Mouse (Mus musculus) brain, embryonic 18.5 days (tissue): Measurements from ENCODE around the gene Meaf6.

Experiments
- DNase-seq: peaks from one replicate; pipeline ENCODE4 v3.0.0-alpha.2; 2012; ENCODE audit warnings: low read depth, low spot score

Meaf6 gene

DNA sequence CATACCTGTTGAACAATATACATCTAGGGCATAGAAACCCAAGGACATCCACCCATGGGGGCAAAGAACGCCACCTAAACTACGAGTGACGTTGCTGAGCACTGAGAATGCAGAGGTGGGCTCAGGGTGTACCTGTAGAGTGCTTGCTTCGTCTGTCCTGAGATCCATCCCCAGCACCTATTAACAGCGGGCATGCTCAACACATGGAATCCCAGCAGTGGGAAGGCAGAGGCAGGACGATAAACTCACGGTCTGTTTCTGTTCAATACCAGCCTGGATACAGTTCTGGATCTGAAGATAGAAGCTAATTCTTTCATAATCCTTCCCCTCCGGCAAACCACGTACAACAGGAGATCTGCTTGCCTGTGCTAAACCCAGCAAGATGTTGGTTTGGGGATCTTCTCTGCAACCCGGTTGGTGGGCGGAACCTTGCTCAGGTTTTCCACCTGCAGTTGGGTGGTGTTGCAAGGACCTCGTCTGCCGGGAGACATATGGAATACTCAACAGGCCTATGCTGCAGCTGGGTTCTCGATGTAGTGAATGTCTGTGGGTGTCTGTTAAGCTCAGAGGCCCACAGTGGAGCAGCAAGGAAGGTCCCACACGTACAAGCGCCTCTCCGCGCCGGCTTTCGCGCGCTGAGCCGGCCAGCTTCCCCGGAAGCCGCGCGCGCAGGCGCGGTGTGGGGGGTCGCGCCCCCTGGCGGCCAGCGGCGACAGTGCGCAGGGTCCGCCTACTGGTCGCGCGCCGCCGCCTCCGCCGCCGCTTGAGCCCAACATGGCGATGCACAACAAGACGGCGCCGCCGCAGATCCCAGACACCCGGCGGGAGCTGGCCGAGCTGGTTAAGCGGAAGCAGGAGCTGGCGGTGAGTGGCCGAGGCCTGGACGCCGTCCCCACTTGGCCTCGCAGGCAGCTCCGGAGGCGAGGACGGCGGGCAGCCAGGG, at the start of gene Meaf6:
Gene Meaf6 (plus strand): TSS at position 732 of the 943 bp plus-strand sequence.
- DNase-seq: no peak

DNA sequence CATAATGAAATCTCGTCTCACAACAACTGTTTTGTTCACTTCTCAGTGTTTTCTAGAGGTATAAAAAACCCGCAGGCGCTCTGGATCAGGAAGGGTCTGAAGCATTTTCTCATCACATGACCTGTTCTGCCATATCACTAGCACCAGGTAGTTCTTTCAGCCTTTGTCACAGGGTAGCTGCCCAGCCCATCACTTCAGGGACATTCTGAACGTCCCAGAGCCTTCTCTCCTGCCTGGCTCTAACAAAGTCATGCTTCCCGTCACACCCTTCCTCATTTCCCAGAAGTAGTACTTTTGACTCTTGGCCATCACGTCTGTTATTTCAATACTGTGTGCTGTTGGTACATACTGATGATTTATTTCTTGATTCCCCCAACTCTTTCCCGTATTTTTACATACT, 40.5 kb upstream of the Meaf6 start:
- no peak for DNase-seq

DNA sequence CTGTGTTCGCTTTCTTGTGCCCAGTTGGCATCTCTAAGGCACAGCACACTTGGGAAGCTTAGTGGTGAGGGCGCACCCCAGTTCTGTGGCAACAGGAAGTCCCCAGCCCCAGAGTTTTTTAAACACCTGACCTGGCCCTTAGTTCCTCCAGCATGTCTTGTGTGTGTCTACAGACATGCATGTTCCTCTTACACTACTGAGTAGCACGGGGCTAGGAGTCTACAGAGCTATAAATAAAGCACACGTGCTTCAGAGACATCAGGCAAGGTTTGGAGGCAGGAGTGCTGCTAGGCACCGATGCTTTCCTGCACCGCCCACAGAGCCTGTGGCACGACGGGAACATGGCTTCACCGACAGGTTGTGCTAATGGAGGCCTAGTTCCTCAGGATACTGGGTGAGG, 29.5 kb upstream of the Meaf6 start:
- DNase-seq: no peak

DNA sequence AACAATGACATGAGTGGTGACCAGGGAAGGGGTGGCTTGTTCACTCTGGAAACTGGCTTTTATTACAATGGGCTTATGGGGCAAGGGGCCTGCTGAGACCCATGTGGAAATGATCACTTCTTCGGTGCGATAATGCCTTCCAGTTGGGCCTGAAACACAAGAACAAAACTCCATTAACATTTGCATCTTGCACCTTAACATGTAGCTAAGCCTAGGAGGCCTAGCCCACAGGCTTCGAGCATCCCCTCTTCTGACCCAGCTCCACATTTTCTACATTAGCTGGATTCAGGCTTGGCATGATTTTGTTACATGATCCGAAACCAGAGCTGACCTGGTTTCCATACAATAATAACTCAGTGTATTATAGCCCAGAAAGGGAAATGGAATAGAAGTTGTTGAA, 28.5 kb upstream of the Meaf6 start:
- DNase-seq: no peak

DNA sequence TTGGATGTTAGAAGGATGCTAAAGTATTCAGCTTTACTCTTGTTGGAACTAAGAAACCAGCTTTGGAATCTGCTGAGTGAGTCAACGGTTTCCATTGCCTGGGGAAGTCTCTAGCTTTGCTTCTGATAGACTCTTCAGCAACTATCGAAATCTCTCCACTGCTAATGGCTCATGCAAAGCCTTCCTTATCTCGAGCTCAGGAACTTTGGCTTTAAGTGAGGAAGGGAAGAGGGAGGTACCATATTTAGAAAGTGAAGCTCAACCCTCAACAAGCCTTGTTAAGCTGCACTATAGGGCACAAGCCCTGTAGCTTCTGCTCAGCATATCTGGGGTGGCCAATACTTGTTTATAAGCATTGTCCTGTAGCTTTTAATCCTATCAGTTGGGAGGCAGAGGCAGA, 27.7 kb upstream of the Meaf6 start:
- DNase-seq: no peak

DNA sequence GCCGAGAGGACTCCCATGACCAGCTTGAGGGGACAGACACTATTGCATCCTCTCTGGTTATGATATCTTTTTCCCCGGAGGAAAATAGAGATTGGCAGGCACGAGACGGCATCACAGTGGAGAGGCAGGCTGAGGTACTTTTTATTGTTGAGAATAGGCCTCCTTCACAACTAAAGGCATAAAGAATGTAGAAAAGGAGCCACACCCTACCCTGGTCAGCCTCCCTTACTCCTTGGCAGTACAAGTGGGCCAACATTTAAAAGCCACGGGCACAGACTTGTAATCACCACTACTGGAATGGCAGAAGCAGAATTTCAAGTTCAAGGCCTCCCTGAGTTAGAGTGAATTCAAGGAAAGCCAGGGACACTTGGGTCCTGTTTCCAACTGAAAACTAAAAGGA, 26.9 kb upstream of the Meaf6 start:
- no peak for DNase-seq

DNA sequence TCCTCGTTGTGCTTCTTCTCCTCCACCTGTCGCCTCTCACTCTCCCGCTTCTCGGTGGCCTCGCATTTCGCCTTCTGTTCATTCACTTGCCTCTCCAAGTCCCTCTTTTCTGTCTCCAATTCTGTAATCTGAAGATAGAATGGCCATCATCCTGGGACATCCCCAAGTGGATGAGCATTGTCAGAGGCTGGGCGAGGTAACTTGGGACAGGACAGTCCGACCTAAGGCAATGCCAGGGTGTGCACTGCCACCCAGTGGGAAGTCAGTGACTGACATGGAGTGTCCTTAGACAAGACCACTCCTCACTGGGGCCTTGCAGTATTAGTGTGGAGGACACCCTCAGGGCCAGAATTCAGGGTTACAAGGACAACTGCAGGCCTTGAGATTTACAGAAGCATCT, 25.9 kb upstream of the Meaf6 start:
- DNase-seq: no peak

DNA sequence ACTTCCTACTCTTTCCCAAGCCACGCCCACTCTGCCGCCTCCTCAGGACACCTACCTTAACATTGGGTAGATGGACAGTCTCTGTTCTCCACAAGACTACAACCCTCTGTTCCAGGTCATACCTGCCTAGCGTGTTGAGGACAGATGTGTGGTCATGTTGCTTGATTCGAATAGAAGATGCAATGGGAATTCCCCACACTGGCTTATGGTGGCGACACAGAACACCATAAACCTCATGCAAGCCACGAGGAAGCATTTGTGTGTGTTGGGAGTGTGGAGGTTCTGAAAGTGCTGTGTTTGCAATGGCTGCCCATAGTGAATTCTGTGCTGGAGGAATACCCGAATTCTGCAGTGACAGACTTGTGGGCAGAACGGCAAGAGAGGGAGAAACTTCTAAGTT, 21.1 kb upstream of the Meaf6 start:
- DNase-seq: no peak

DNA sequence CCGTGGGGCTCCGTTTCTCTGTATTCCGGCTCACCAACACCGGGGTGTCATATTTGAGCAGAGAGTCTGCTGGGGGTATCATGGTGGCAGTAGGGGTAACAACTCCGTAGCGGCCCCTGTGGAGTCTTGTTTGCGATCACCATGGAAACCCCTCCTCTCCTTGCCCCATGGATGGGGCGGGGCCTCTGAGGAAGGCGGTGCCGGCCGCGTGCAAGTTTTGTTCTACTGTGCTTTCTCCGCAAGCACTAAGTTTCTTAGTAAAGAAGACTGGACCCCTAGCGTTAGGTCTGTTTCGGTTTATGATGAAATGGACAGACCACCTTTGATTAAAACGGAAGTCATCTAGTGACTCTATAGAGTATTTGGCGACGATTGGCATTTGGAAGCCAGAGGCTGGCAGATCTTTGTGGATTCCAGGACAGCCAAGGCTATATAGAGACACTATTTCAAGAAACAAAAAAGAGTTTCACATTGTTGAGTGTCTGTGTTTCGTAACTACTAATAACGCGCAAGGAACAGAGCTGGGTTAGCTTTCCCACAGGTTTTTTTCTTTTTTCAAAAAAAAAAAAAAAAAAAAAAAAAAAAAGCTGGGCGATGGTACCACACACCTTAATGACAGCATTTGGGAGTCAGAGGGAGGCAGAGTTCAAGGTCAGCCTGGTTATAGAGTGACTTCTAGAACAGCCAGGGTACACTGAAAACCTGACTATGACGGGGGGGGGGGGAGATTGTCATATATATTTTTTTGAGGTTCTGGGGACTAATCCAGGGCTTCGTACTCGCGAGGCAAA, 19.2 kb upstream of the Meaf6 start, which contains the start of gene Dnali1:
Gene Dnali1 (minus strand): TSS at position 187 of the 791 bp plus-strand sequence.
- no peak for DNase-seq

DNA sequence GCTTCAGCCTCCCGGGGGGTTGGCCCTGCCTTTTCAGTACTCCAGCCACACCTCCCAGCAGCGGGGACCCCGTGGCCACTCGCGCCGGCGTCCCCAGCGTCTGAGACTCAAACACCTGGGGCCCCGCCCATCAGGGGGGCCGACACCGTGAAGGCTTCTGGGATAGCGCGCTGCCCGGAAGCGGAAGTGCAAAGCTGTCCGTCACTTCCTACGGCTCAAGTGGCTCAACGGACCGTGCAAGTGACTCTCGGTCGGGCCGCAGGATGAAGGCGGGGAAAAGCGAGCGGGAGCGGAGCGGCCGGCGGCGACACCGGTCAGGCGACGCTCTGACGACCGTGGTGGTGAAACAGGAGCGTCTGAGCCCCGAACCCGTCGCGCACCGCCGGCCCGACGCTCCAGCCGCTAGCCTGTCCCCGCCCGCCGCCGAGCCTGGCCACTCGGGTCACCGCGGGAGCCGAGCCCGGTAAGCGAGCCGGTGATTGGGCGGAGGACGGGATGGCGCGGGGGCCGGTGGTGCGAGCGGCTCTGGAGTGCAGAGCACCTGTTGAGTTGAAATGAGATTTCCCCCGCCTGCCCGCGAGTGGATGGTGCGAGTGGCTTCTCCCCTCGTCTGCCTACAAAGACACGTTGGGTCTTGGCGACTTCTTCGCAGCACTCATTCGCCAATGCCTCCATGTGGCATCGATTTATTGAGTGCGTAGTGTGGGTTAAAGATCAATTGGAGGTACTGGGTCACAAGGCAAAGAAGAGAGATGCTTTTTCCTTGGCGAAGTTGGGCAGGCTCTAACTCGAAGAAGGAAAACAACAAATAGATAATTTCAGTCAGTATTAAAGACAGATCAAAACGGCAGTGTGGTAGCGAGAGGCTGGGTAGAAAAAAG, 18.2 kb upstream of the Meaf6 start, which contains the start of gene Snip1:
Gene Snip1 (plus strand): TSS at position 183 of the 881 bp plus-strand sequence.
- DNase-seq: peak; percentile 79

DNA sequence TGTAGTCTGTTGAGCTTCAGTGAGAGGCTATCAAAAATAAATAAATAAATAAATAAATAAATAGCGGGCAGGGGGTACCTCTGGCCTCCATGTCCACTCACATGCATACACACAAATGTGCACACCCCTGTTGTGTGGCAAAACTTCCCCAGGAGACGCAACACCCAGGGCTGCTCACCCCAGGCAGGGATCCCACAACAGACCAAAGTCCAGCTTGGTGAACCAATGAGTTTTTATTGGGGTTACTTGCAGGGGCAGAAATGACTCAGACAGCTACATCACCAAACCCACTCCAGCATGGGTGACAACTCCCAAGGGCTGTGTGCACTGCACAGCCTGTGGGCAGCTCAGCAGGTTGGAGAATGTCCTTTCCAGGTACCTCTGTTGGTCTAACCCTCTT, 7.2 kb upstream of the Meaf6 start:
- no peak for DNase-seq

DNA sequence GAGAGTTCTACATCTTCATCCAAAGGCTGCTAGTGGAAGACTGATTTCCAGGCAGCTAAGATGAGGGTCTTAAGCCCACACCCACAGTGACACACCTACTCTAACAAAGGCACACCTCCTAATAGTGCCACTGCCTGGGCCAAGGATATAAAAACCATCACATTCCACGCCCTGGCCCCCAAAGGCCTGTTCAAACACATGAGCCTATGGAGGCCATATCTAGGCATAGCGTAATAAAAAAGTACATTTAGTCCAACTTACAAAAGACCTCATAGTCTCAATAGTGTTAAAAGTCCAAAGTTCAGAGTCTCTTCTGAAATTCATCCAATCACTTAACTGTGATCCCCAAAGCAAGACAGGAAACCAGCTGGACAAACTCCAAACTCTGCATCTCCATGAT, 6.2 kb upstream of the Meaf6 start:
- DNase-seq: no peak

DNA sequence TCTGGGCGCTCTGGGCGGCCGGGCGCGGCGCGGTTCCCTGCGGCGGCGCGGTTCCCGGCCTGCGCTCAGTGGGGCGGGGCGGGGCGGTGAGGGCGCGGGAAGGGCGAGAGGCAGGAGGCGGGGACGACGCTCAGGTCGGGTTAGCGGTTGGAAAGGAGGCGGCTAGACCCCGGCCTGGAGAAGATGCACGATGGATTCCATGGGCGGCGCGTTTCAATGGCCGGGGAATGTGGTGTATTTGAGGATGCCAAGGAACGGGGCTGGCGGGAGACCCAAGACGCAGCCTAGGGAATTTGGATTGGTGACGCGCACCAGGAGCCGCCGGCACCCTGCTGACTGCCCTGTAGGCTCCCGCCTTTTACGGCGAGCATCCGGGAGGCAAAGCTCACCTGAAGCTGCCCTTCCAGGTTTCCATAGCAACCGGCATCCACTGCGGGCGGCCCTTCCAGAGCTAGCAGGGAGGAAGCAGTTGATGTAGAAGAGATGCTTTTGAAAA, 460 bp downstream of the Meaf6 start:
- no peak for DNase-seq

DNA sequence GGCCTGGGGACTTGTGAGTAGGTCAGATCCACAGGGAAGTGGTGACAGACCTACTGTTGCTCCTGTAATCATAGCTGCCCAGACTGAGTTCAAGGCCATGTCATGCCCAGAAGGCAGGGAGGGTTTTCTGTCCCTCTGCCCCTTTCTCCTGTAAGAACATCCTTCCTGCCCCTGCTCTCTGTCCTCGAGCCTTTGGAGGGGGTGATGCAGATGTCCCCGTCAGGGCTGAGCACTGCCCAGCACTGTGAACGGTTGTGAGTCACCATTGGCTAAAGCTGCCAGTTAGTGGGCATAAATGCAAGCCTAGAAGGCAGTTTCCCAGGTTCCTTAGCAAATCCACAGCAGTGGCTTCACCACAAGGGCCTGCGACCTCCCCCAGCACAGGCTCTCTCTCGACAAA, 8.1 kb downstream of the Meaf6 start:
- no peak for DNase-seq

DNA sequence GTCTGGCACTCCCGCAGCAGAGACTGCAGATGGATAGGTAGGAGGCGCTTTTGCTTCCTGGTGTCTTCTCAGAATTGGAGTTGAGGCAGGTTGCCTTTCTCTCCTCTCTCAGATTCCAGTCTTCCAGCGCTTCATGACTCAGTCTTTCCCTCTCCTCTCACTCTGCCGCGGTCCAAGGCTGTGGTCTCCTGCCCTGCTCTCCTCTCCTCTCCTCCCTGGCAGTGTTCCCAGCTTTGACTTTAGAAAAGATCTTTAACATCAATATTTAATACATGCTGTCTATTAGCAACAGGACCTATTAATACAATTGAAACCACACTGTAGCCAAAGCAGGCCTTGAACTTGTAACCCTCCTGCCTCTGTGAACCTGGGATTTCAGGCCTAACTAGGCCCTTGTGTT, 11.1 kb downstream of the Meaf6 start:
- DNase-seq: no peak

DNA sequence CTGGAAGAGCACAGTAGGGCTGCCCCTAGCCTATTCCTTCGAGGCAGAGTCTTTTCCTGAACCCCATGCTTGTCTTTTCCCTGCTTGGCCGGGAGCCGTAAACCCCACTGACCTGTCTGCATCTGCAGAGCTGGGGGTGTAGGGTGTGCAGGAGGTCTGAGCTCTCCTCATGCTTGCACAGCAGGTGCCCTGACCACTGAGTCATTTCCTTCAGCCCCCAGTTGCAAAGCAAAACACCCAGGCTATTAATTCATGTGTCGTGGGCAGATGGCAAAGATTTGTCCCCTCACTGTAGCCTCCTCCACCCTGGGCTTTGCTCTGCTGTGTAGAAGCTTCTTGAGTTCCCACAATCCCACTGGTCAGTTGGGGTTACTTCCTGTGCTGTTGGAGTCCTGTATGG, 12.5 kb downstream of the Meaf6 start:
- no peak for DNase-seq

DNA sequence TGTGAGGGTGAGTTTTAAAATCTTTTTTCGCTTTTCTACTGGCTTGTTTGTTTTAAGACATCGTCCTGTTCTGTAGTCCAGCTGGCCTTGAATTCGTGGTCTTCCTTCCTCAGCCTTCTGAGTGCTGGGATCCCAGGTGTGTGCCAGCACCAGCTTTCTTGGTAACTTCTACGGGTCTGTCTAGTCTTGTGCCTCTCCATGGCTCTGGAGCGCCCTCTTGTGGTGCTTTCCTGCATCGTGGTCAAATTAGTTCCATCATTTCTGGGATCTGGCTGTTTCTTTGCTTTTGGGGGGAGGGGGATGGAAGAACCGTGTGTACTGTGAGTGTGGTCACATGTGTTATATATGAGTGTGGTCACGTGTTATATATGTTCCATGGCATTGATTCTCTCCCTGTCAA, 14.5 kb downstream of the Meaf6 start:
- peak; percentile 18 for DNase-seq

DNA sequence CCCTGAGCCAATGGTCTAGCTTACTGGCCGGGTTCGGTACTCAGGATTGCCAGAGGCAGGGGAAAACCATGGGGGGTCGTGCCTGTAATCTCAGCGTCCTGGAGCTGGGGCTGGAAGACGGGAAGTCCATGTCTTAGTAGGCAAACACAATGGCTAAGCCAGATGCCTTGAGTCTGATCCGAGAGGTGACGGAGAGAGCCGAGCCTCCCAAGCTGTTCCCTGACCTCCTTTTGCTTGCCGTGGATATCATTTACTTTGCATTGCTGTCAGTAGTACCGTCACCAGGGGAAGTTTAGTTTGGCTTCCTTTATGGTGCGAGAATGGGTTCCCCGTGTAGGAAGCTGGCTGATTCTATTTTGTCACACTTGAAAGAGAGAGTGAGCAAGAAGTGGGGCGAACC, 16.4 kb downstream of the Meaf6 start:
- no peak for DNase-seq

DNA sequence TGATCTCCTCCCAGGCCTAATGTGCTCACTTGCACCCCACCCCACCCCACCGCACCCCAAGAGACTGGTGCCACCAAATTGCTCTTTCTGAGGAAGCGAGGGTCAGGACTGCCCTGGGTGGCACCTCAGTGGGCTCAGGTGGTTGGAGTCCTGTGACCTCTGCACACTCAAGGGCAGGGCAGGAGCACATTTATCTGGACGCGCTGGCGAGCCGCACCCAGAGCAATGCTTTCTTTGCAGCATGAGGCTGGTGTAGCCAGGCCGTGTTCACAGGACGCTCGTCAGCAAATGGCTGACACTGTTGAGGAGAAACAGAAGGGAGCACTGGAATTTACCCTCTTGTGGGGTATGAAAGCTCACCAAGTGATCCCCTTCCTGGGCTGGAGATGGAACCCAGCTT, 20.4 kb downstream of the Meaf6 start:
- DNase-seq: no peak

DNA sequence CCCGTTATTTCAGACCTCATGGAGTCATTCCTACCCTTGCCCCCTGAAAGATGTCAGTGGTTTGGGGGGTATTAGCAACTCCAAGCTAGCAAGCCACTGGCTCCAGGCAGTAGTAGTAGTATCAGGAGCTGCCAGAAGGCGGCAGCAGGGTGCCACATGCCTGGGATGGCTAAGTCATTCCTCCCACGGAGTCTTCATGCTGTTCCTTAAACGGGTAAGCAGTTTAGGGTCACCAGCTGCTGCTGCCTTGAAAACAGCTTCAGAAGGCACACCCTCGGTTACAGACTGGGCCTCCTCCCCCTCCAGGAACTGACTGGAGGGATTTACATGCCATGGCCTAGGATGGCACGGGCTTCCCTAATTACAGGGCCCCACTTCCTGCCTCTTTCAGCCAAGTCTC, 29.7 kb downstream of the Meaf6 start:
- no peak for DNase-seq

DNA sequence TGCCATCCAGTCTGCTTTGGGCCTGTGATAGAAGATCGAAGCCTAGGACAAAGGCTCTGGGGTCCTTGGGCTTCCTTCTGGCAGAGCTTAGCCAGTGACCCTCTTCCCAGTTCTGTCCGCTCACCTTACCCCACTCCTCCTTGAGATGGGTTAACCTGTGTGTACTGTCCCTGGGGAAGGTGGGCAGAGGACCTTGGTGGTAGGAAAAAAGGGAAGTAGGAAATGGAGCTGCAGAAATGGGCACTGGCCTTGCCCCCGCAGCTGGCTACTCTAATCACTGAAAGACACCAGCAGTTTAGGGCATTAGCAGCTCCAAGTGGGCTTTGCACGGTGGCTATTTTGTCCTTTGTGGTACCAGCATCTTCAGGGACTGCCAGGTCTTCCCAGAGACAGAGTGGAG, 30.1 kb downstream of the Meaf6 start:
- no peak for DNase-seq

DNA sequence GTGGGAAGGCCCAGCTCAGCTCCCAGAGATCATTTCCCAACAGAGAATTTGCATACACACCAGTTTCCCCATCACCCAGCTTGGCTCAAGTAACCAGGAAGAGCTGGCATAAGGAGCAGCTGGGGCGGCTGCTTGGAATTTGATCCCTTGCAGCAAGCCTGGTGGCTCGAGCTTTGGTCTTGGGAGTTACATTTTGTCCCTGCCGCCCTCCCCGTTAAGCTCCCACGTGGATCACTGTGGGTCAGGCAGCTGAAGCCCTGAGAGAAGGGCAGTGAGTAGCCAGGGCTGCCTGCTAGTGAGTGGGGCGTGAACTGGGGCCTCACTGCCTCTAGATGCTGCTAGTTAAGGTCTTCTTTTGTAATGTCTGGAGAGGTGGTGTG, 30.8 kb downstream of the Meaf6 start:
- no peak for DNase-seq
